In the genomic region with DNA sequence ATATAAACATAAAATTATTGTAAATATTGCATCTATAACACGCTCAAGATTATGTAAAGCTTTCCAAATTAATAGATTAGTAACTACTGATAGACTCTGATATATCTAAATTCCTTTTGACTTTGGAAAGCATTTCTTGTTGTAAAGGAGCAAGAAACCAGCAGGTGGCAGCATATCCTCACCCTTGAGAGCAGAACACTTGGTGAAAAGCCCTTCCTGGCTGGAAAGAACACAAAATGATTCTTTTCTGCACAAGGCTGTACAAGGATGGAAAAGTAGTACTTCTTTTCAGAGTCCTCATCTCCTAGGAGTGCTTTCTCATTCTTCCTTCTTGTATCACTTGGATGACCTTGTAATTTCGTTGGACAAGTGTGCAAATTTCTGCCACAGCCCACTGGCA, we compare ENCODE assay signal across 10 mouse cellular contexts.
DNase-seq lines count a peak whose midpoint lies in the region; ATAC-seq and TF ChIP-seq lines count a peak whose summit lies in the region.
"Had no signal": no experiment of that assay in that cellular context is flagged by ENCODE, and none has a peak within 500 bp of the region (broad histone marks: within the 10 kb centered on the region; RNA-seq: fewer than 3 reads in every experiment).

No protein-coding gene starts in this region.

- H3K36me3 ChIP-seq in embryonic facial prominence, embryonic 11.5 days (replicated peaks; ENCODE audit: control insufficient read depth, insufficient read depth, low read depth, low read length): no peaks in the 10 kb centered on the region
- H3K36me3 ChIP-seq in kidney, postnatal 0 days (ENCODE audit: insufficient read depth, low read length): no peaks in the 10 kb centered on the region
- no peaks in the 10 kb centered on the region for H3K36me3 ChIP-seq in liver, embryonic 14.5 days (replicated peaks; ENCODE audit: control insufficient read depth, insufficient read depth, low read depth)

- no peak for ATAC-seq in embryonic facial prominence, embryonic 11.5 days (replicated peaks; ENCODE audit: insufficient number of reproducible peaks, low FRiP score, low TSS enrichment, low read depth)
- ATAC-seq in kidney, postnatal 0 days (replicated peaks; ENCODE audit: low FRiP score, low read depth): 0 out of 2 replicates have a peak, but pooled peaks have one; percentile 17
- ATAC-seq in liver, embryonic 14.5 days (ENCODE audit: insufficient read depth): no peak
- no peak for ATAC-seq in erythroid progenitor cell, adult 5-6 weeks (replicated peaks; ENCODE audit: low FRiP score, poor library complexity, severe bottlenecking)

- no peak overlapping the region for H3K27ac ChIP-seq in embryonic facial prominence, embryonic 11.5 days (replicated peaks; ENCODE audit: low read depth, low read length)
- no peak overlapping the region for H3K27ac ChIP-seq in kidney, postnatal 0 days
- H3K27ac ChIP-seq in liver, embryonic 14.5 days: no peak overlapping the region

- TF ChIP-seq CTCF in kidney, postnatal 0 days (IDR thresholded peaks at IDR 0.05; ENCODE audit: low read depth): peak; percentile 91
- peak; percentile 46; the same call in 1 of the 2 replicates for TF ChIP-seq CTCF in liver, embryonic 14.5 days (IDR thresholded peaks at IDR 0.05; ENCODE audit: low read depth)

- H3K9me3 ChIP-seq in embryonic facial prominence, embryonic 11.5 days (replicated peaks; ENCODE audit: control insufficient read depth, low read length): no peaks in the 10 kb centered on the region
- no peaks in the 10 kb centered on the region for H3K9me3 ChIP-seq in kidney, postnatal 0 days (replicated peaks; ENCODE audit: low read length)
- H3K9me3 ChIP-seq in liver, embryonic 14.5 days (ENCODE audit: control insufficient read depth, low read length): no peaks in the 10 kb centered on the region

- no peaks in the 10 kb centered on the region for H3K27me3 ChIP-seq in embryonic facial prominence, embryonic 11.5 days (ENCODE audit: control insufficient read depth, insufficient read depth, low read length)
- H3K27me3 ChIP-seq in kidney, postnatal 0 days (ENCODE audit: insufficient read depth, low read length): no peaks in the 10 kb centered on the region
- H3K27me3 ChIP-seq in liver, embryonic 14.5 days (ENCODE audit: control insufficient read depth, insufficient read depth, low read length): no peaks in the 10 kb centered on the region

- no peaks in the 10 kb centered on the region for H3K4me1 ChIP-seq in embryonic facial prominence, embryonic 11.5 days (ENCODE audit: control insufficient read depth, insufficient read depth, low read length)
- H3K4me1 ChIP-seq in kidney, postnatal 0 days (replicated peaks; ENCODE audit: insufficient read depth, low read length): no peaks in the 10 kb centered on the region
- no peaks in the 10 kb centered on the region for H3K4me1 ChIP-seq in liver, embryonic 14.5 days (replicated peaks; ENCODE audit: control insufficient read depth in 2 of 2, insufficient read depth in 2 of 2, low read length in 1 of 2)

- 19% methylated on average over 2 of the region's 2 CpGs for WGBS in embryonic facial prominence, embryonic 11.5 days
- 14% methylated on average over 2 of the region's 2 CpGs for WGBS in kidney, postnatal 0 days
- WGBS in liver, embryonic 14.5 days (ENCODE audit: insufficient replicate concordance): 9% methylated on average over 2 of the region's 2 CpGs

- H3K4me3 ChIP-seq in embryonic facial prominence, embryonic 11.5 days (ENCODE audit: low read depth, low read length): no peak overlapping the region
- H3K4me3 ChIP-seq in kidney, postnatal 0 days (replicated peaks; ENCODE audit: low read depth, low read length): no peak overlapping the region
- H3K4me3 ChIP-seq in liver, embryonic 14.5 days (ENCODE audit: insufficient read depth in 1 of 2, low read depth in 2 of 2, low read length in 2 of 2): no peak overlapping the region
- H3K4me3 ChIP-seq: erythroblast, embryonic 14.5 days; myocyte had no signal

- H3K9ac ChIP-seq in embryonic facial prominence, embryonic 11.5 days (replicated peaks; ENCODE audit: low read length): no peak overlapping the region
- H3K9ac ChIP-seq in kidney, postnatal 0 days (ENCODE audit: low read depth, low read length): no peak overlapping the region
- H3K9ac ChIP-seq in liver, embryonic 14.5 days (replicated peaks): no peak overlapping the region

- no peak for TF ChIP-seq EP300 in liver, embryonic 14.5 days (IDR thresholded peaks at IDR 0.05; ENCODE audit: low read depth)

- peak; percentile 16 for DNase-seq in thymus, postnatal 0 days (ENCODE audit: low spot score)
- DNase-seq in thymus, adult 18-20 months: no peak
- DNase-seq in adrenal gland, postnatal 25 days: peak; percentile 74
- peak; percentile 80 for DNase-seq in embryonic facial prominence, embryonic 11.5 days (ENCODE audit: low spot score)
- peak; percentile 82 for DNase-seq in kidney, postnatal 0 days (ENCODE audit: low spot score)
- peak in 1 of 3 experiments; percentile 1 for DNase-seq in liver, embryonic 14.5 days (ENCODE audit: low read depth in 3 of 3, low spot score in 3 of 3)
- DNase-seq in right cerebral cortex, postnatal 10 days (ENCODE audit: low spot score in 2 of 2): peak; percentile 76 to 87

- no peak overlapping the region for H3K4me2 ChIP-seq in embryonic facial prominence, embryonic 11.5 days (ENCODE audit: low read depth, low read length)
- H3K4me2 ChIP-seq in kidney, postnatal 0 days (ENCODE audit: low read length): no peak overlapping the region
- H3K4me2 ChIP-seq in liver, embryonic 14.5 days (ENCODE audit: low read depth): no peak overlapping the region

Comparison
In these comparisons a context has a peak if more than half of its experiments do, and no peak if none do; other contexts are left out.
1. DNase-seq: peak in thymus, postnatal 0 days (single experiment), adrenal gland, postnatal 25 days (single experiment), embryonic facial prominence, embryonic 11.5 days (single experiment), kidney, postnatal 0 days (single experiment) and right cerebral cortex, postnatal 10 days (2 of 2); none in thymus, adult 18-20 months (0 of 2).